Mouse (Mus musculus) midbrain, embryonic 16.5 days (tissue): ENCODE data around the gene Cd52. TPM values are rescaled to one million over a fixed set of nuclear protein-coding genes. Genes with fewer than 3 reads are reported as not detected.

Experiments
- ATAC-seq: fragments of 200-750 bp; cut with Nextera tagmentation; 2 replicates; pipeline ENCODE4 v1.8.0; 2017; ENCODE audit warnings: moderate TSS enrichment
- H3K27ac ChIP-seq: fragments of 300-500 bp; sonication (generic); 2 replicates; pipeline ENCODE4 v1.5.1; 2014; ENCODE audit warnings: mild to moderate bottlenecking, low read length, mixed read lengths
- H3K27me3 ChIP-seq: fragments of 300-500 bp; sonication (generic); 2 replicates; pipeline ENCODE4 v1.6.1; 2014; ENCODE audit warnings: low read depth, low read length, mixed read lengths; ENCODE audit not compliant: control insufficient read depth, insufficient read depth
- H3K36me3 ChIP-seq: fragments of 300-500 bp; sonication (generic); 2 replicates; pipeline ENCODE4 v1.6.1; 2014; ENCODE audit warnings: mild to moderate bottlenecking, low read length, moderate library complexity, mixed read lengths; ENCODE audit not compliant: control insufficient read depth, insufficient read depth
- H3K4me1 ChIP-seq: fragments of 300-500 bp; sonication (generic); 2 replicates; pipeline ENCODE4 v1.6.1; 2014; ENCODE audit warnings: mild to moderate bottlenecking, low read length, mixed read lengths; ENCODE audit not compliant: control insufficient read depth, insufficient read depth
- H3K4me2 ChIP-seq: fragments of 300-500 bp; sonication (generic); 2 replicates; pipeline ENCODE4 v1.6.1; 2014; ENCODE audit warnings: mild to moderate bottlenecking, low read length, mixed read lengths
- H3K4me3 ChIP-seq: fragments of 300-500 bp; sonication (generic); 2 replicates; pipeline ENCODE4 v1.5.1; 2014; ENCODE audit warnings: low read depth, mild to moderate bottlenecking, low read length, moderate library complexity, mixed read lengths
- H3K9ac ChIP-seq: fragments of 300-500 bp; sonication (generic); 2 replicates; pipeline ENCODE4 v1.6.1; 2014; ENCODE audit warnings: low read depth, low read length, mixed read lengths
- H3K9me3 ChIP-seq: fragments of 300-500 bp; sonication (generic); replicated peaks from 2 replicates; pipeline ENCODE4 v1.6.1; 2014; ENCODE audit warnings: mild to moderate bottlenecking, low read length, mixed read lengths; ENCODE audit not compliant: control insufficient read depth, poor library complexity, severe bottlenecking
- WGBS: fragments of 180-500 bp; shearing (Covaris S2); extraction: QIAGEN DNeasy Blood & Tissue Kit; methylation state at CpG from one replicate; pipeline ENCODE4 v1.1.7; 2014; 5-methylcytosine and 5-hydroxymethylcytosine counted together
- polyA plus RNA-seq: library from polyadenylated mRNA; unstranded; fragments of >200 nt; fragmentation: Nextera tagmentation; extraction: Ambion mirVana; gene quantifications from 2 replicates; pipeline ENCODE4 v1.2.1, GENCODE M21; 2015

Gene Cd52
- polyA plus RNA-seq, 1 experiment from 2014 or later: 2.1 TPM

- Histone ChIP-seq H3K36me3 (no peaks in the 10 kb centered on the region), H3K27me3 (no peaks in the 10 kb centered on the region), H3K4me3 (no peak overlapping the region), H3K4me1 (no peaks in the 10 kb centered on the region), H3K4me2 (no peak overlapping the region), H3K9me3 (no peaks in the 10 kb centered on the region), H3K27ac (no peak overlapping the region), H3K9ac (no peak overlapping the region)
- WGBS: 91% methylated on average over 16 of the region's 16 CpGs
- ATAC-seq: no peak
These were observed 20.6 kb upstream of the Cd52 start for GRCm38 (mm10) chr4:134115215-134116144.

- H3K4me2 ChIP-seq: no peak overlapping the region
These were observed 19.2 kb upstream of the Cd52 start for GRCm38 (mm10) chr4:134114038-134114437.

GRCm38 (mm10) chr4:134113356-134113994 is 18.6 kb upstream of the Cd52 start:
- 40% methylated on average over 10 of the region's 10 CpGs for WGBS
- H3K9me3 ChIP-seq: no peaks in the 10 kb centered on the region
- H3K27ac ChIP-seq: no peak overlapping the region
- no peaks in the 10 kb centered on the region for H3K36me3 ChIP-seq
- no peaks in the 10 kb centered on the region for H3K27me3 ChIP-seq
- H3K9ac ChIP-seq: no peak overlapping the region
- no peaks in the 10 kb centered on the region for H3K4me1 ChIP-seq
- no peak overlapping the region for H3K4me3 ChIP-seq
- H3K4me2 ChIP-seq: no peak overlapping the region
- ATAC-seq: peak; percentile 17; the same call in 1 of the 2 replicates

More at GRCm38 (mm10) chr4:134114038-134114437, 19.2 kb upstream of the Cd52 start:
- Histone ChIP-seq H3K27ac (no peak overlapping the region), H3K4me3 (no peak overlapping the region), H3K9me3 (no peaks in the 10 kb centered on the region), H3K27me3 (no peaks in the 10 kb centered on the region), H3K36me3 (no peaks in the 10 kb centered on the region), H3K9ac (no peak overlapping the region), H3K4me1 (no peaks in the 10 kb centered on the region)
- no peak for ATAC-seq
- 95% methylated on average over 4 of the region's 4 CpGs for WGBS

- Histone ChIP-seq H3K27me3 (no peaks in the 10 kb centered on the region), H3K4me3 (no peak overlapping the region), H3K36me3 (no peaks in the 10 kb centered on the region), H3K4me1 (no peaks in the 10 kb centered on the region), H3K9ac (no peak overlapping the region), H3K27ac (no peak overlapping the region), H3K9me3 (no peaks in the 10 kb centered on the region), H3K4me2 (no peak overlapping the region)
- WGBS: 89% methylated on average over 6 of the region's 6 CpGs
- no peak for ATAC-seq
These were observed 17.5 kb upstream of the Cd52 start for GRCm38 (mm10) chr4:134112403-134112802.

- Histone ChIP-seq H3K9ac (no peak overlapping the region), H3K36me3 (no peaks in the 10 kb centered on the region), H3K9me3 (no peaks in the 10 kb centered on the region), H3K4me1 (no peaks in the 10 kb centered on the region), H3K27me3 (no peaks in the 10 kb centered on the region), H3K4me3 (no peak overlapping the region), H3K4me2 (no peak overlapping the region), H3K27ac (no peak overlapping the region)
- ATAC-seq: no peak
- 54% methylated on average over 3 of the region's 3 CpGs for WGBS
These were observed 15.8 kb upstream of the Cd52 start for GRCm38 (mm10) chr4:134110653-134111052.

GRCm38 (mm10) chr4:134108196-134108595 is 13.3 kb upstream of the Cd52 start:
- no peak overlapping the region for H3K4me3 ChIP-seq
- no peak for ATAC-seq
- WGBS: 70% methylated on average over 5 of the region's 5 CpGs
- H3K9ac ChIP-seq: no peak overlapping the region
- no peak overlapping the region for H3K27ac ChIP-seq
- H3K4me2 ChIP-seq: no peak overlapping the region
- H3K36me3 ChIP-seq: no peaks in the 10 kb centered on the region
- no peaks in the 10 kb centered on the region for H3K9me3 ChIP-seq
- no peaks in the 10 kb centered on the region for H3K27me3 ChIP-seq
- H3K4me1 ChIP-seq: peaks cover 2% of the 10 kb centered on the region

GRCm38 (mm10) chr4:134107730-134108129 is 12.8 kb upstream of the Cd52 start:
- ATAC-seq: no peak
- no peak overlapping the region for H3K4me2 ChIP-seq
- no peaks in the 10 kb centered on the region for H3K9me3 ChIP-seq
- no peaks in the 10 kb centered on the region for H3K27me3 ChIP-seq
- no peaks in the 10 kb centered on the region for H3K36me3 ChIP-seq
- H3K27ac ChIP-seq: no peak overlapping the region
- no peak overlapping the region for H3K9ac ChIP-seq
- WGBS: 88% methylated on average over 7 of the region's 7 CpGs
- H3K4me3 ChIP-seq: no peak overlapping the region
- H3K4me1 ChIP-seq: peaks cover 7% of the 10 kb centered on the region

GRCm38 (mm10) chr4:134106105-134106504 is 11.2 kb upstream of the Cd52 start:
- no peak overlapping the region for H3K4me3 ChIP-seq

GRCm38 (mm10) chr4:134102742-134103119 is 7.8 kb upstream of the Cd52 start:
- Histone ChIP-seq H3K4me2 (peak overlapping the region; percentile 64), H3K9ac (peak overlapping the region; percentile 70), H3K36me3 (no peaks in the 10 kb centered on the region), H3K4me3 (peak overlapping the region; percentile 73), H3K9me3 (no peaks in the 10 kb centered on the region), H3K27ac (0 out of 2 replicates have a peak overlapping the region, but pooled peaks have one; percentile 58), H3K4me1 (peaks cover 7% of the 10 kb centered on the region), H3K27me3 (no peaks in the 10 kb centered on the region)
- ATAC-seq: peak; percentile 73
- WGBS: 3% methylated on average over 21 of the region's 21 CpGs

More at GRCm38 (mm10) chr4:134106105-134106504, 11.2 kb upstream of the Cd52 start:
- Histone ChIP-seq H3K27ac (no peak overlapping the region), H3K9ac (no peak overlapping the region), H3K27me3 (no peaks in the 10 kb centered on the region), H3K36me3 (no peaks in the 10 kb centered on the region), H3K4me1 (peaks cover 7% of the 10 kb centered on the region), H3K4me2 (no peak overlapping the region), H3K9me3 (no peaks in the 10 kb centered on the region)
- 81% methylated on average over 7 of the region's 7 CpGs for WGBS
- ATAC-seq: no peak
